Mouse (Mus musculus) B cell, adult 67 days (primary cell): ENCODE results near the gene Zcchc10. TPM values are rescaled to one million over a fixed set of nuclear protein-coding genes. Genes with fewer than 3 reads are reported as not detected.

Source experiments
- total RNA-seq, 2 experiments: library from RNA; stranded (reverse); gene quantifications; 4 replicates each; pipeline ENCODE4 v1.2.4; 2023

The Zcchc10 gene
- 10 to 100 TPM; 13.1 to 14.4 TPM for total RNA-seq

DNA sequence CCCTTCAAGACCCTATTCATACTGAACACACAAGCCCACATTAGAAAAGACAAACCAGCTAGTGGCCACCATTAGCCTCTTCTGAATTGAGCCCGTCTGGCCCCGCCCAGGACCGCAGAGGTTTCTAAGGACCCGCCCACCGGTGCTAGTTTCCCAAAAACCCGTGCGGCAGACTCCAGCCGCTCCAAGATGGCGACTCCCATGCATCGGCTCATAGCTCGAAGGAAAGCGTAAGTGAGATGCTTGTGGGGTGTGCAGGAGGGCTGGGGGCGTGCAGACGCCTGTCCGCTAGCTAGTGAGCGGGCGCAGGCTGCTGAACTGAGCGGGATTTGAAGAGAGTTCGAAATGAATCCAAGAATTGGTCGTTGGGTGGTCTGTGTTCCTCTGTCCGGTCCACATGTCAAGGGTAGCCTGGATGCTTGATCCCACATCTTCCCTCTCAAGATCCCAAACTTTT lies at the start of gene Zcchc10:
Zcchc10 (plus strand) TSS at position 168 of the 457 bp plus-strand sequence.

DNA sequence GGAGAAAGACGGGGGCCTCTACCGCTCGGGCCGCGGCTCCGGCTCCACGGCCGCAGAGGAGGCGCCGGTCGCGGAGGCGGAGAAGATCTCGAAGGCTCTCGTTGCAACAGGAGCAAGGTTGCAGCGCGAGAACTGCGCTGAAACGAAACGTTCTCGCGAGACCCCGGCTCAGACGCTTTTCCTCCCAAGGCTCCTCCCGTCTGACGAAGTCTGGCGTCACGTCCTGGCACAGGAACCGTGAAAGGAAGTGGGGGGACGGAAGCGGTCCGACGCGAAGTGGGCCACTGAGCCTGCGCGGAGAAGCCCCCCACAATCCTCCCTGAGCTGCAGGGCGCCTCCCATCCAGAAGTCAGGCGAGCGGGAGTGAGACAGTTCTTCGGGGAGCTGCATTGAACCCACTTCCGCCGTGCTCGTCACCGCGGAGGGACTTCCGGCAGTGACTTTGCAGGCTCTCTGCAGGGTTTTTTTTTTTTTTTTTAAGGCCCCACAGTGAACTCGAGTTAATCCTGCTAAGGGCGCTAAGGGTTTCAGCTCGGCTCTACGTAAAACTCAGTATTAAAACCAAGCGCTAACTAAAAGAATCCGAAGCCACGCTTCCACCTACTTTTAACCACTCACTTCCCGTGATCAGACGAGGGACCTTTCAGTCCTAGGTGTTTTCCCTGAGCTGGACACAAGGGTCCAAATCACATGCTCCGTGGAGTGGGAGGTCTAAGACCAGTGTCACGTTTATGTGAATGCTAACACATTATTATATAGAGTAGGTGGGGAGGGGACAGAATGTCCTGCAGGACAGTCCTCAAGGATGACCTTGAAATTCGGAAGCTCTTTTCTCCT lies 23.9 kb upstream of the Zcchc10 start, which contains the start of gene Hspa4:
Hspa4 (minus strand) TSS at position 128 of the 837 bp plus-strand sequence.

DNA sequence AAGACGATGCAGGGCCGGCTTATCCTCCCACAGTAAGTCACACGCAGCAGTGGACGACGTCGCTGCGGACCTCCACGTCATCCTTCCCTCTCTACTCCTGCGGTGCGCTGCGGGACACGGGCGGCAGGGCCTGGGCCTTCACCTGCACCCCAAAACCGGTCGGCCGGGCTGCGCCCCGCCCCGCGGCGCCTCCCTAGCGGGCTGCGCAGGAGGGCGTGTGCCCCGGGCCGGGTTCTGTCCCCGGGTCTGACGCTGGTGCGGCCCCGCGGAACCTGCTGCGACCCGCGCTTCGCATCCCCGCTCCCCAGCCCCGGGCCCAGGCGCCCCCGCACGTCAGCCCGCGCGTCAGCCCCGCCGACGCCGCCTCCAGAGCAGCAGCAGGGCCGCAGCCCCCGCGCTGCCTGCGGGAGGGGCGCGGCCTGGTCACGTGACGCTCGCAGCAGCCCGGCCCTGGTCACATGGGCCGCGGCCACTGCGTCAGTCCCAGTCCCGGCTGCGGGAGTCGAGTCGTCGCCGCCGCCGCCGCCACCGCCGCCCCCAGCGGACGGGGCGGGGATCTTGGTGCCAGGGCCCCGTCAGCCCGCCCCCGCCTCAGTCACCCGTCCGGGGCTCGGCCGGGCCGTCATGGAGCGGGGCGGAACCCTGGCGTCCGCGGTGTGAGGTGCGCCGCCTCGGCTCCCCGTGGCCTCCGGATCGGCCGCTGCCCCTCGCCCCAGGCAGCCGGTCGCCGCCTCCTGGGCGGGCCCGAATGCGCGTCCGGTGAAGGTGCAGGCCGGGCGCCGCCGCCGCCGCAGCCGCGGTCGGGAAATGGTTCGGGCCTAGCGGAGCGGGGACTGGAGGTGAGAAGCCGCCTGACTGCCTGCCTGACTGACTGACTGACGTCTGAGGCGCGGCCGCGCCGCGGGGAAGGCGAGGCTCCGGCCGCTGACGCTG lies 26.1 kb downstream of the Zcchc10 start, which contains the start of gene Aff4:
Aff4 (plus strand) TSS at position 543 of the 933 bp plus-strand sequence.

Other genes with a start within 250 kb of the Zcchc10 start
- 100 to 1,000 TPM; 103 to 114 TPM for gene Hspa4, start 24.2 kb upstream of the Zcchc10 start, total RNA-seq
- 100 to 1,000 TPM; 320 to 326 TPM for gene Aff4, start 26.2 kb downstream of the Zcchc10 start, total RNA-seq
- not detected for gene Leap2, start 98.5 kb downstream of the Zcchc10 start, total RNA-seq
- 100 to 1,000 TPM; 127 to 151 TPM for gene Uqcrq, start 106.2 kb downstream of the Zcchc10 start, total RNA-seq
- under 1 TPM; 0.42 to 0.70 TPM for gene Gdf9, start 106.3 kb downstream of the Zcchc10 start, total RNA-seq
- not detected for gene Gm10447, start 132.4 kb downstream of the Zcchc10 start, total RNA-seq
- gene Shroom1, start 132.5 kb downstream of the Zcchc10 start, total RNA-seq, result not detected
- gene Gm9837, start 145.8 kb downstream of the Zcchc10 start, total RNA-seq, result not detected
- not detected for gene Gm9945, start 155.5 kb downstream of the Zcchc10 start, total RNA-seq
- not detected for gene Sowaha, start 155.6 kb downstream of the Zcchc10 start, total RNA-seq
- under 1 TPM in 1 of 2 experiments, not detected in 1; 0.23 TPM for gene Sept8, start 194.6 kb downstream of the Zcchc10 start, total RNA-seq
- gene Kif3a, start 242.7 kb downstream of the Zcchc10 start, total RNA-seq, result 1 to 10 TPM; 7.0 to 8.5 TPM